Mouse (Mus musculus): ENCODE measurements around the gene Zfp786.
"Not testable (repeated sequence)": the region's sequence is repeated elsewhere in the genome, so short reads cannot be mapped to it uniquely, and the experiment has no call there.

Zfp786 gene

GRCm38 (mm10) chr6:47781091-47781968, 49.3 kb downstream of the Zfp786 start:
- DNase-seq (ENCODE audit: low read depth) = peak; percentile 84

GRCm38 (mm10) chr6:47780576-47781013, 50.1 kb downstream of the Zfp786 start:
- peak; percentile 77 for DNase-seq (ENCODE audit: low read depth)

- DNase-seq (ENCODE audit: low read depth) = peak; percentile 74
Observed at GRCm38 (mm10) chr6:47771760-47772159, 58.9 kb downstream of the Zfp786 start.

GRCm38 (mm10) chr6:47771113-47771512, 59.6 kb downstream of the Zfp786 start:
- not testable (repeated sequence) for DNase-seq (ENCODE audit: low read depth)

- DNase-seq (ENCODE audit: low read depth) = not testable (repeated sequence)
Observed at GRCm38 (mm10) chr6:47769861-47770260, 60.8 kb downstream of the Zfp786 start.
